Mouse (Mus musculus): Measurements from ENCODE around the gene Trpv2. TPM values are rescaled to one million over a fixed set of nuclear protein-coding genes. Genes with fewer than 3 reads are reported as not detected.
A peak's percentile ranks its signal among the peaks of the same experiment; 100 is the strongest.

Trpv2 gene
- polyA plus RNA-seq (2015; fragmentation: Nextera tagmentation; extraction: Ambion mirVana), result 17.1 and 19.8 TPM in 2 replicates

DNA sequence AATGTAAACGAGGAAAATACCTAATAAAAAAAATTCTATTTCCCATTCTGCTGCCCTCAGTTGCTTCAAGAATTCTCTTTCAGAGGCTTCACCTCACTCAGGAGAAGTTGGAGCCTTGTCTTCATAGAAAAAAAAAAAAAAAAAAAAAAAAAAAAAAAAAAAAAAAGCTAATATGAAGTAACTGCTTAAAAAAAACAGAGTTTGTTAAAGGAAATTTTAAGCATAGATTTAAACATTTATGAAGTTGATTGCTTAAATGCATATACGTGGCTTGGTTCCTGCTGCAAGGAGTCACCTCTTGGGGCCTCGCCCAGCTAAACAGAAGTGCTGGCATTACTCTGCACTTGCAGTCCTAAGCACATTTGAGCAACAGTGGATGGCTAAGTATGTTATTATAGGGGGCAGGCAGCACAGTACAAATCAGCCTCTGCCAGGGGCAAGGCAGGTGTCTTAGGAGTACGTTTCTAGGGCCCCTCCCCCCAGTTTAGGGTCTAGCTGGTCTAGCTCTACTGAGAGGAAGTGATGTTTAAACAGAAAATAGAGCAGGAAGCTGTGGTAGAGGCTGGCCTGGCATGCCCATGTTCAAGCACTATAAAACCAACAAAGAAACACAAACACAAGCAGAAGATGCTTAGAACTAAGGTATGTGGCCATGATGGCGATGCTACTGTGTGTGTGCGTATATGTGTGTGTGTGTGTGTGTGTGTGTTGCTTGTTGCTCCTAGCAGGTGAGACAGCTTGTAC, at the start of gene Trpv2:
Gene Trpv2, plus strand, starts transcription at position 528 of the 744 bp plus-strand sequence.
- WGBS, result 87% methylated on average over 6 of the region's 6 CpGs
- H3K27ac ChIP-seq (replicated peaks), result no peak within 1 kb of the TSS
- peak within 1 kb of the TSS; percentile 74 for H3K9ac ChIP-seq (replicated peaks)
- peak within 1 kb of the TSS; percentile 99 for H3K4me2 ChIP-seq (replicated peaks)
- no peaks in the 10 kb centered on the region for H3K36me3 ChIP-seq
- H3K27me3 ChIP-seq, result no peaks in the 10 kb centered on the region
- peaks cover 16% of the 10 kb centered on the region for H3K4me1 ChIP-seq
- H3K9me3 ChIP-seq, result no peaks in the 10 kb centered on the region
- ATAC-seq (replicated peaks), result no peak
- peak within 1 kb of the TSS; percentile 67 for H3K4me3 ChIP-seq

DNA sequence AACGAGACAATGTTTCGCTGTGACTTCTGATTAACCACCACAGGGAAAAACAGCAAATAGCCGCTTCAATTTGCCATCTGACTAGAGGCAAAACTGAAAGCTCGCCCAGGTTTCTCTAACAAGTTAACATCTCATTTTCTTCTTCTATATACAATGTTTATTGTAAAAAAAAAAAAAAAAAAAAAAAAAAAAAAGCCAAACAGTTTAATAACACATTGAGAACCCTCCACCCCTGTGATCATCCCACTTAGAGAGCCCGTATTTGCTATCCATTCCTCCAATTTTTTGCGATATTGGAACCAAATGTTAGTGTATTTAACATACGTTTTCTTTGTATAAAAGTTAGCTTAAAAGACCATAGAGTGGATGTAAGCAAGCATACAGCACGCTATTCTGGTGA, 37.2 kb upstream of the Trpv2 start:
- peak overlapping the region; percentile 96 for H3K4me3 ChIP-seq
- 76% methylated on average over 8 of the region's 8 CpGs for WGBS
- H3K27me3 ChIP-seq, result no peaks in the 10 kb centered on the region
- H3K36me3 ChIP-seq, result peaks cover 23% of the 10 kb centered on the region; the same call in 1 of the 2 replicates
- H3K9ac ChIP-seq (replicated peaks), result peak overlapping the region; percentile 96
- H3K27ac ChIP-seq (replicated peaks), result no peak overlapping the region
- ATAC-seq (replicated peaks), result no peak
- peaks cover 19% of the 10 kb centered on the region for H3K4me1 ChIP-seq
- no peaks in the 10 kb centered on the region for H3K9me3 ChIP-seq
- H3K4me2 ChIP-seq (replicated peaks), result peak overlapping the region; percentile 81

DNA sequence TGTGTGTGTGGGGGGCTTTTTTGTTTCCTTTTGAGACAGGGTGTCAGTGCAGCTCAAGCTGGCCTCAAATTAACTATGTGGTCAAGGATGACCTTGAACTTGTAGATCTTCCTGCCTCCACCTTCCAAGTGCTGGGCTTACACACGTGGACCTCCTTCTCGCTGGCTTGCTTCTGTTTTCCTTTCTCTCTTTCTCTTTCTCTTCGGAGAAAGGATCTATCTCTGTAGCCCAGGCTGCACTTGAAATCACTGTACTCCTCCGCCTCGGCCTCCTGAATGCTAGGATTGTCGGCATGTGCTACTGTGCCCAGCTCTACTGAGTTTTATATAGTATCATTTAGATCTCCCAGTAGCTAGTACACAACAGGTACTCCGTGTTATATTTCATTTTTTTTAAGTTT, 36.7 kb upstream of the Trpv2 start:
- Histone ChIP-seq H3K4me2 (replicated peaks) (peak overlapping the region; percentile 81), H3K4me3 (peak overlapping the region; percentile 96), H3K9ac (replicated peaks) (peak overlapping the region; percentile 96), H3K4me1 (peaks cover 19% of the 10 kb centered on the region), H3K27me3 (no peaks in the 10 kb centered on the region), H3K27ac (replicated peaks) (peak overlapping the region; percentile 46; the same call in 1 of the 2 replicates), H3K36me3 (peaks cover 19% of the 10 kb centered on the region; the same call in 1 of the 2 replicates), H3K9me3 (no peaks in the 10 kb centered on the region)
- 14% methylated on average over 7 of the region's 7 CpGs for WGBS
- ATAC-seq (replicated peaks), result no peak

DNA sequence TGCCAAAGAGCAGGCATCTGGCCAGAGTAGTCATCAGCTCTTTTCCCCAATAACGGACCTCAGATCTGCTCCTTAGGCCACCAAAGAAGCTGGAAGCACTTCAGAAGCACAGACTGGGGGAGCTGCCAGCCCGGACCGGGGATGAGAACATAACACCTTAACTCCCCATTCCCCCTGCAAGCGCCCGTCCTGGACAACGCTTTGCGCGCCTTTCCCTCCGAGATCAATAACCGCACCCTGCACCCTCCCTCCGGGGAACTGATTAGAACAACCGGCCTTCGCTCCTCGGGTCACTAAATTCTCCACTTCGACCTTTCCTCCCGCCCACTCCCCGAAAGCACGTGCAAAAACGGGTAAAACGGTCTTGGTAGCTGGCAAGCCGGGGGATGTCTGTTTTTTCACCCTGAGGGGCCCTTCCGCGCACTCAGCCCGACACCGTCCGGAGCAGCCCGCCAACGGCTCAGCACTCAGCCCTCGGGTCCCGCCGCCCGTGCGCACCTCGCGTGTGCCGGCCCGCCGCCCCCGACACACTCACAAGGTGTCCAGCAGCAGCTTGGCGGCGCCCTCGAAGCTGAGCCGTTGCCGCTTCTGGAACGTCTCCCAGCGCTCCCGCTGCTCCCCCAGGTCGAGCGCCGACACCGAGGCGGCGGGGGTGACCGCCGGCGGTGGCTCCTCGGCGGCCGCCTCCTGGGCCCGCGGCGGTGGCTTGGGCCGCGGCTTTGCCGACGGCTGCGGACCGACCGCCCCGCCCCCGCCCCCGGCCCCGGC, 35.8 kb upstream of the Trpv2 start:
- peak overlapping the region; percentile 81 for H3K4me2 ChIP-seq (replicated peaks)
- no peaks in the 10 kb centered on the region for H3K27me3 ChIP-seq
- ATAC-seq (replicated peaks), result peak; percentile 82
- H3K9ac ChIP-seq (replicated peaks), result peak overlapping the region; percentile 96
- WGBS, result under 1% methylated on average over 56 of the region's 73 CpGs
- 0 out of 2 replicates have a peak, but pooled peaks cover 12% of the 10 kb centered on the region for H3K36me3 ChIP-seq
- peak overlapping the region; percentile 96 for H3K4me3 ChIP-seq
- H3K4me1 ChIP-seq, result peaks cover 19% of the 10 kb centered on the region
- no peaks in the 10 kb centered on the region for H3K9me3 ChIP-seq
- peak overlapping the region; percentile 82 for H3K27ac ChIP-seq (replicated peaks)

DNA sequence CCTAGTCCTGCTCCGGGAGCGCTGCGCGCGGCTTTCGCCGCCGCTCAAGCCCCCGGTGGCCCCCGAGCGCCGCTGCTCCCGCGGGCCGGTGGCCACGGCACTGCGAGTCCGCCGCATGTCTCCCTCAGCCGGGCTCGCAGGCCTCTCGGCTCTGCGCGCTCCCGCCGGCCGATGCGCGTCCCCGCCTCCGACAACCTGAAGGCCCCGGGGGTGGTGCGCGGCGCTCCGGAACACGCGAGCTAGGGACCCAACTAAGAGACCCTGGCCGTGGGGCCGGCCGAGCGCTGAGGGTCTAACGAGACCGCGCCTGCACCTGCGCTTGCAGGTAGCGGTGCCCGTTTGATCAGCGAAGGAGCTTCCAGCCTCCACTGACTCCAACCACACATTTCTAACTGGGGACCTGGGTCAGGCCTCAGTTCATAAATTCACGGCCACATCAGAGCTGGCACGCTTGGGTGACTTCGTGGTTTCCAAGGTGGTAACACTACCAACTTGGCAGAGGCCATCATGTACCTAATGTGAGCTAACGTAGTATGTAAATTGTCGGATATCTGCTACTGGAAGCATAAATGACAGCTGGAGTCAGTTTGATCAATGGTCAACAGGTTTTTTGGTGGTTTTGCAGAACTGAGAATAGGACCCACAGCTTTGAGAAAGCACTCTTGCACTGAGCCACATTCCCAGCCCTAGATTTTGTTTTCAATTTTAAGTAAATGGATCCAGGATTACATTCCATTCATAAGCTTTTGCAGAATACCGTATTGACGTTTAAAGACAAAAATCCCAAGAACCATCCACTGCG, 35.0 kb upstream of the Trpv2 start, which contains the start of gene Cenpv:
Gene Cenpv, minus strand, starts transcription at position 173 of the 802 bp plus-strand sequence.
- Histone ChIP-seq H3K36me3 (0 out of 2 replicates have a peak, but pooled peaks cover 6% of the 10 kb centered on the region), H3K4me1 (peaks cover 19% of the 10 kb centered on the region), H3K4me3 (peak within 1 kb of the TSS; percentile 96), H3K27me3 (no peaks in the 10 kb centered on the region), H3K9ac (replicated peaks) (peak within 1 kb of the TSS; percentile 96), H3K27ac (replicated peaks) (peak within 1 kb of the TSS; percentile 82), H3K4me2 (replicated peaks) (peak within 1 kb of the TSS; percentile 81), H3K9me3 (no peaks in the 10 kb centered on the region)
- WGBS, result 5% methylated on average over 55 of the region's 57 CpGs
- peak; percentile 78 for ATAC-seq (replicated peaks)

DNA sequence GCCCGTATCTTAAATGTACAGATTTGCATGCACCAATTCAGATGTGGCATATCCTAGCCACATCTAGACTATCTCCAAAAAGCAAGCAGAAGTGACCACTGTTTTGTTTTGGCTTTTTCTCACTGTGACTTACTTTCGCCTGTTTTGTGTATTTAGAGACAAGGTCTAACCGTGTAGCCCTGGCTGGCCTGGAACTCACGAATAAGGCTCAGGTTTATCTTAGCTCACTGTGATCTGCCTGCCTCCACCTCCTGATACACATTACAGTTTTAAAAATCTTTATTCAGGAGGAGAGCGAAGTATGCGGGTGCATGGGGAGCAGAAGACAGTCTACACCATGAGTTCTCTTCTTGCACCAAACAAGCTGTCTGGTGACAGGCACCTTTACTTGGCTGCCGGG, 34.1 kb upstream of the Trpv2 start:
- WGBS, result 87% methylated on average over 7 of the region's 7 CpGs
- H3K27ac ChIP-seq (replicated peaks), result no peak overlapping the region
- no peaks in the 10 kb centered on the region for H3K27me3 ChIP-seq
- 0 out of 2 replicates have a peak, but pooled peaks cover 3% of the 10 kb centered on the region for H3K36me3 ChIP-seq
- H3K4me3 ChIP-seq, result no peak overlapping the region
- H3K4me1 ChIP-seq, result peaks cover 19% of the 10 kb centered on the region
- no peak overlapping the region for H3K4me2 ChIP-seq (replicated peaks)
- H3K9ac ChIP-seq (replicated peaks), result no peak overlapping the region
- no peaks in the 10 kb centered on the region for H3K9me3 ChIP-seq
- ATAC-seq (replicated peaks), result no peak

DNA sequence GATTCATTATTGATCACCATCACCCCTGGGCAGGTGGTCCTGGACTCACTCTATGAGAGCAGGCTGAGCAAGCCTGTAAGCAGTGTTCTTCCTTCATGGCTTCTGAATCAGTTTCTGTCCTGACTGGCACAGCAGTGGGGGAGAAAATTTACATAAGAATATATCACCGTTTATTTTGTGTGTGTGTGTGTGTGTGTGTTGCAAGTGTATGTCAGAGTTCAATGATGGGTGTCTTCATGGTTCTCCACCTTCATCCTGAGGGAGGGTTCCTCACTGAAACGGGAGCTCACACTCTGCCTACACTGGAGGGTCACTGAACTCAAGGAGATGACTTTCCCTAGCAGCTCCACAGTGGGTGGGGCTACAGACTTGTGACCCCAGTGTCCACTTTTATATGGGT, 33.3 kb upstream of the Trpv2 start:
- Histone ChIP-seq H3K27me3 (no peaks in the 10 kb centered on the region), H3K27ac (replicated peaks) (no peak overlapping the region), H3K9me3 (no peaks in the 10 kb centered on the region), H3K9ac (replicated peaks) (no peak overlapping the region), H3K4me2 (replicated peaks) (no peak overlapping the region), H3K4me3 (no peak overlapping the region), H3K36me3 (no peaks in the 10 kb centered on the region), H3K4me1 (peaks cover 19% of the 10 kb centered on the region)
- no peak for ATAC-seq (replicated peaks)
- 66% methylated on average over 2 of the region's 2 CpGs for WGBS

DNA sequence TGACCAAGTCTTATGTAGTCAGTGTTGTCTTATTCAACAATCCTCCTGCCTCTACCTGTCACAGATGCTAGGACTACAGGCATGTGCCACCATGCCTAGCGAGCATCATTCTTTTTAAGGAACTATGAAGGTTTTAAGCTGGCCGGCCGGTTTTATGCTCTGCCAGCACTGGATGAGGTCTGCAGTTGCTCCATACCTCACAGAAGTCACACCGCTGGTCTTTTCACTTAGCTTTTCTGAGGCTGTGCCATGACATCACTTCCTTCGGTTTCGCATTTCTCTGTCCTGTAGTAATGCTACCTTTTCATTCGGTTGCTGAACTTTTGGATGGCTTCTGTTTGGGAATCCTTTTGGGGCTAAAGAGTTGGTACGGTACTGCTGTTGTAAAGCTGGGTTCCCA, 32.7 kb upstream of the Trpv2 start:
- Histone ChIP-seq H3K36me3 (no peaks in the 10 kb centered on the region), H3K9ac (replicated peaks) (no peak overlapping the region), H3K9me3 (no peaks in the 10 kb centered on the region), H3K4me1 (peaks cover 17% of the 10 kb centered on the region), H3K27me3 (no peaks in the 10 kb centered on the region), H3K4me3 (no peak overlapping the region), H3K27ac (replicated peaks) (no peak overlapping the region), H3K4me2 (replicated peaks) (no peak overlapping the region)
- ATAC-seq (replicated peaks), result no peak
- 85% methylated on average over 8 of the region's 8 CpGs for WGBS

DNA sequence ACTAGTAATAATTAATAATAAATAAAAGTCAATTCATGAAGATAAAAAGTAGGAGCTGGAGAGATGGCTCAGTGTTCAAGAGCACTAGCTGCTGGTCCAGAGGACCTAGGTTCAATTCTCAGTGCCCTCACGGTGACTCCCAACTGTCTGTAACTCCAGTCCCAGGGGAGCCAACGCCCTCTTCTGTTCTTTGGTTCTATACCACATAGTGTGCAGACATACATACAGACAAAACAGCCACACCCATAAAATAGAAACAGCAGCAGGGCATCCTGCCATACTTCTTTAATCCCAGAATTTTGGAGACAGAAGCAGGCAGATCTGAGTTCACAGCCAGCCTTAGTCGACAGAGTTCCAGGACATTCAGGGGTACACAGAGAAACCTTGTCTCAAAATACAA, 30.3 kb upstream of the Trpv2 start:
- no peaks in the 10 kb centered on the region for H3K36me3 ChIP-seq
- no peak for ATAC-seq (replicated peaks)
- WGBS, result 90% methylated on average over 3 of the region's 3 CpGs
- H3K9ac ChIP-seq (replicated peaks), result no peak overlapping the region
- H3K27ac ChIP-seq (replicated peaks), result no peak overlapping the region
- no peak overlapping the region for H3K4me3 ChIP-seq
- H3K27me3 ChIP-seq, result no peaks in the 10 kb centered on the region
- H3K9me3 ChIP-seq, result no peaks in the 10 kb centered on the region
- no peak overlapping the region for H3K4me2 ChIP-seq (replicated peaks)
- H3K4me1 ChIP-seq, result peaks cover 8% of the 10 kb centered on the region

DNA sequence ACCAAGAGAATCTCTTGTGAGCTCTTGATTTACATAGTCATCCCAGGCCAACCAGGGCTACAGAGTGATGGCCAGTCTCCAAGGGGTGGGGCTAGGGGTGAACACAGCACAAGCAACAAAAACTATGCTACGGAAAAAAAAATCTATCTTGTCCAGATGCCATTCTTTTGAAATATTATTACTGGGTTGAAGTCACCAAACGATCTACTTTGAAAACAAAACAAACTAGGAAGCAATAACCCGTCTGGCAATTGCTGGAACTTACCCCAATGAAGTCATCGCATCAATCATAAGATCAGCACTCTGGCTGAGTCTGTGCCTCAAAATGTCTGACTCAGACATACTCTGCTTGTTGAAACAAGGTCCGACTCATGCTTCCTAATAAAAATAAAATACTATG, 24.5 kb upstream of the Trpv2 start:
- Histone ChIP-seq H3K27ac (replicated peaks) (peak overlapping the region; percentile 98), H3K4me1 (peaks cover 31% of the 10 kb centered on the region), H3K9me3 (no peaks in the 10 kb centered on the region), H3K9ac (replicated peaks) (peak overlapping the region; percentile 92), H3K4me3 (peak overlapping the region; percentile 64), H3K4me2 (replicated peaks) (peak overlapping the region; percentile 58), H3K27me3 (no peaks in the 10 kb centered on the region), H3K36me3 (peaks cover 15% of the 10 kb centered on the region)
- ATAC-seq (replicated peaks), result no peak
- WGBS, result 10% methylated on average over 5 of the region's 5 CpGs

DNA sequence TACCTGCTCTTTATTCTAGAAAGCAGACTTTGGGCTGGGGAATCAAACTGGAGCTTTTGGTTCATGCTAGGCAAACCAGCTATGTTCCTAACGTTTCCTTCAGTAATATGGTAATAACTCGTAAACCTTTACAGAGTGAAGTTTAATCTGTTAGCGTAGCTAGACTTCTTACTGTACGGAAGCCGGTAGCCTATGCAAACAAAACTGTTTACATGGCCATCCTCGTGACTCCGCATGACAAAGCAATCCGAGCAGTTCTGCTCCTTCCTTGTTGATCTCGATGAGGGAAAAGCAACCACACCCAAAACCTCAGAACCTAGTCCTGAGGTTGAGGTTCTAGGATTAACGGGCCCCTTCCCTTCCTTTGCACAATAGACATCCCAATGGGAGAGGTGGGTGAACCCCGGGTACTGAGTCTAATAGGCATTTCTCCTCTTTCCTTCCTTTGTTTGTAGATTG, 24.0 kb upstream of the Trpv2 start:
- Histone ChIP-seq H3K9ac (replicated peaks) (peak overlapping the region; percentile 92), H3K4me1 (peaks cover 36% of the 10 kb centered on the region), H3K27ac (replicated peaks) (peak overlapping the region; percentile 98), H3K9me3 (no peaks in the 10 kb centered on the region), H3K27me3 (no peaks in the 10 kb centered on the region), H3K4me2 (replicated peaks) (peak overlapping the region; percentile 58), H3K36me3 (peaks cover 19% of the 10 kb centered on the region), H3K4me3 (peak overlapping the region; percentile 64)
- WGBS, result 2% methylated on average over 11 of the region's 11 CpGs
- ATAC-seq (replicated peaks), result peak; percentile 28

All from forebrain, embryonic 15.5 days (tissue).